Mouse (Mus musculus) embryo, embryonic 10 days (tissue): ENCODE results near the gene Zmynd10.
A peak's percentile ranks its signal among the peaks of the same experiment; 100 is the strongest.

Experiments used
- DNase-seq: peaks from one replicate; pipeline ENCODE4 v3.0.0-alpha.2; 2015; ENCODE audit warnings: low spot score

The Zmynd10 gene

DNA sequence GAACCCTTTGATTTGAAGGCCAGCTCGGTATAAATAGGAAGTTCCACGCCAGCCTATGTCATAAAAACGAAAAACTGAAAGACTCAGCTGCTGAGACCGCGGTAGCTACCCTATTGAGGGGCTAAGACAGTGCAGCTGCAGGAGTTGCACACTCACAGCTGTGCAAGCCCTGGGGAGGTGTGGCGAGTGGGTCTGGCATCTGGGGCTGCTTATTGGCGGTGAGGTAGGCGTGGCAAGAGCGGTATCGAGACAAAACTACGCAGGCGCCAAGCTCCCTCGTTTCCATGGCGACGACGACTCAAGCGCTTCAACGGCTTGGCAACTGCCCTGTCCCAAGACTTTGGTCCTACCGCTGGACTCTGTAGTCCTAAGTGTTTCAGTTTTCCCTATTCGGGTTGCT is at the start of gene Zmynd10:
Gene Zmynd10 (plus strand): TSS at position 273 of the 400 bp plus-strand sequence.
- peak; percentile 99 for DNase-seq

DNA sequence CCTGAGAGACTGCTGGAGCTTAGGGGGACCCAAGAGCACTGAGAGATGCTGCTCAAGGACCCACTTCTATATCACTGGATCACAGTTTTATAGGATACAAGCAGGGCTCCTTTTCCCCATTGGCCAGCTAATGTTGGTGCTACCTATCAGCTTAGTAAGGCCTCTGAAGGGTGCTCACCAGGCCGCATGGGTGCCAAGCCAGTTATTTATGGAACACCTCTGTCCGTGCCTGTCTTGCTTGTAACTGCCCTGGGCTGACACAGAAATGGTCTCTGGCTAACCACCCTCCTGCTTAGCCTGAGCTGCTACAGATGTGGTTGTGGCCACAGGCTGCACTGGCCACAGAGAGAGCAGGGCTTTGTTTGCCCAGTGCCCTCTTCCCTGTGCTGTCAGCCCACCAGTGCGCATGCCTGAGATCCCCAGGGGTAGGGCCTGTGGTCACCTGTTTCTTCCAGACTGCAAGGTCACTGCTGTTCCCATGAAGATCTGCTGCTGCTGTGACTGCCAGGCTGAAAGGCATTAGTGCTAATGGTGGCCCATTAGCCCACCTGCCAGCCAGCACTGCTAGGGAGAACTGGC is 46.3 kb upstream of the Zmynd10 start:
- no peak for DNase-seq

DNA sequence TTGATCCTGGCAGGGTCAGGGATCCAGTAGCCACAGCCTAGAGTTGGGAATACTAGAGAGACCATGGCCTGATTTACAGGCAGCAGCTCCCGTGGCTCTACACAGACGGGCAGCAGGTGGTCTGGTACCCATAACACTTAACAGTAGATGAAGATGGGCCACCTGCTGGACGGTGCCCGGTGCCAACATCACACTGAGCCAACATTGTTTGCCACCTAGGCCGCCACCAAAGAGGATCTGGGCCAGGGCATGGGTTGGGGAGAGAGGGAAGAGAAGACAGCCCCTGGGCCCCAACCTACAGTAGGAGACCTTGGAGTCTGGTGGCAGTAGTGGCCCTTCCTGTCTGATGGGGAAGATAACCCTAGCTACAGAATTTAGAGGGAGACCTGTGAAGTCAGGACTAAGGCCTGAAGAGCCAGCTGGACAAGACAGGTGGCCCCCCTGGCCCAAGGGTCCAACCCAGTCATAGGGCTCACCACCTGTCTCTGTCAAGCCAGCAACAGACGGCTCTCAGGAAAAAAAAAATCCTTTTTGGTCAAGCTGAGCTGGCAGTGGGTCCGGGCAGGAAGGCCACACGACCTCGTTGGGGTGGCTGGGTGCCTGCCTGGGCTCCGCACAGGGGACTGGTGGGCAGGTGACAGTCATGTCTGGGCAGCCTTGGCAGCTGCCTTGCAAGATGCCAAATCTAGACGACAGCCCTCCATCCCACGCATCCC is 44.8 kb upstream of the Zmynd10 start:
- no peak for DNase-seq

DNA sequence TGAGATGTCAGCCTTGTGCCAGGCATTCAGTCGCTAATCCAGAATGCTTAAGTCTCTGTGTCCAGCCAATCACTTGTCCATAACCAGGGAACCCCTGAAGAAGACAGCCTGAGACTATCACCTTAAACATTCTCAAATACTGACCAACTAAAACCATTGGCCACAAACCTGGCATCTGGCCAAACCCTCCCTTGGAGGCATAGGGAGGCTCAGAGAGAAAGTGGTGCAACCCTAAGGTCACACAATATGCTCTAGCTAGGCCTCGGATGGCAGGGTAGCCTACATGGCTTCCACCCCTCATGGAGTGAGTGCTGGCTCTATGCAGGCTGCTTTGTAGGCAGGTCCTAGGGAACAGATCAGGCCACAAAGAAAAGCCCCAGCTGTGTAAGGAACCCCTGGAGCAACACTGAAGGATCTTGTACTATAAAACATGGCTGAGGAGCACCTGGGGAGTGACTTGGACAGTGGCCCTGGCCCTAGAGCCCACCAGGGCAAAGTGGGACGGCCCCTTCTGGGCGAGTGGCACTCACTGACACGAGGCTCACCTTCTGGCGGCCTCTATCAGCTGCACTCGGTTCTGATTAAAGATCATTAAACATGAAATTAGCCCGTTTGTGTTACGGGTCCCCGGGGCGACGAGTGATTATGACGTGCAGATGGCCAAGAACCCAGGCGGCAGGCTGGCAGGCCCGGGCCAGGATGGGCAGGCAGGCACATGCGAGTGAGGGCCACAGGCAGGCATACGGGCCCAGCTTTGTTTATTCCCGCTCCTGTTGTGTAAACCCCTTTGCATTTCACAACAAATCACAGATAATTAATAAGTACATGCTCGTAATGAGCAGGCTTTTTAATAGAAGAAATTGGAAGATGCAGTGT is 42.2 kb upstream of the Zmynd10 start:
- DNase-seq: no peak

DNA sequence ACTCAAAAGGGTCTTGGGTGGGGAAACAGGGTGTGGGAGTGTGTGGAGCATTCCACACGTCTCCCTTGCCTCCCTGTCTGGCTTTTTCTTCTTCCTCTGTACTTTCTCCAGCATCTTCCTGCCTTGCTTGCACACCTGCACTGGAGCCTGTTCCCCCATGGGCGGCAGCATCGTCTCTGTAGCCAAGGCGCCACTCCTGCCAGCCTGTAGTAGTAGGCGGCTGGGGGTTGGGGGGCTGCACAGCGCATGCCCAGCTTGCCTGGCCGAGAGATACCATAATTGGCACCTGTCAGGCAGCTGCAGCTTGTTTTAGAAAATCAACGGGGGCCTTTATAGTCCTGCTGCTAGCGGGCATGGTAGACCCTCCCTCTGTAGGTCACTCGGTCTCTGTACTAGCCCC is 38.8 kb upstream of the Zmynd10 start:
- no peak for DNase-seq

DNA sequence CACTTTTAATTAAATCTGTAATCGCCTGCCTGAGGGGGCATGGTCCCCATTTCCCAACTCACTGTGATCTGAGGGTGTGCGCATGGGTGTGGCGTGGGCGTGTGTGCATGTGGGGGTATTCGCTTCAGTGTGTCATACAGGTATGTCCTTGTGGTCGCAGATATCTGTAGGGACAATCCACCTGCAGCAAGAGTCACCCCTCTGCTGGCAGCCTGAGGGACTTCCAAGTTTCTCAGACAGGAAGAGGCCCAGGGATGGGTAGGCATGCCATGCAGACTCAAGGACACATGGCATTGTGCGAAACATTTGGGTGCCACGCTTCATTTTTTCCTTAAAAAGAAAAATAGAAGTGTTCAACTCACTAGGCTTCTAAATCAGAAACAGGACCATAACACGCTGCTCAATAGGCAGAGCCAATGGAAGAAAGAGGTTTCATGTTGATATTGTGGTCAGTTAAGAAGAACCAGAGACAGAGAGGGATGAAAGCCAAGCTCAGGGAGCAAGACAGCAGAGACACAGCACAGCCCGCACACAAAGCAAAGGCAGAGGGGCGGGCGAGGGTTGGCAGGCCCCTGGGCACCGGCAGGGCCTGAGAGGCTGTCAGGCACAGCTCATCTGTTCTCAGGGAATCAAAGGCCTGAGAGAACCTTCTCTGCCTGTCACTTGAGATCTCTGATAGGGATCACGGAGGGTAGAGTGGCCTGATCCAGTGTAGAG is 36.6 kb upstream of the Zmynd10 start:
- no peak for DNase-seq

DNA sequence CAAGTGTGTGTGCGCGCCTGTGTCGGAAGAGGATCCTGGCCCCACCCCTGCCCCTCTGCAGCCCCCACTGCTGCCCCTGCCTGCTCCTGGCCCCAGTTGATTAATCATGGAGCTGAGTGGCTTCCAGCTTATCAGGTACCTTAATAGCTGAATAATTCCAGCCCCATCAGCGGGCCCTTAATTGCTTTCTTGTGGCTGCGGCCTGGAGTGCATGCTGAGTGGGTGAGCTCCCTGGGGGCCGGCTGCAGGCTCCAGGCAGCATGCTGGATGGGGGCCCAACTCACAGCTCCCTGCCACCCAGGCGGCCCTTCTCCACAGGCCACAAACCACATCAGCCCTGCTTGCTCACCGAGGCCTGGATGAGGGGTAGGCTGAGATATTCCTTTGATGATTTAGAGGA is 35.7 kb upstream of the Zmynd10 start:
- no peak for DNase-seq

DNA sequence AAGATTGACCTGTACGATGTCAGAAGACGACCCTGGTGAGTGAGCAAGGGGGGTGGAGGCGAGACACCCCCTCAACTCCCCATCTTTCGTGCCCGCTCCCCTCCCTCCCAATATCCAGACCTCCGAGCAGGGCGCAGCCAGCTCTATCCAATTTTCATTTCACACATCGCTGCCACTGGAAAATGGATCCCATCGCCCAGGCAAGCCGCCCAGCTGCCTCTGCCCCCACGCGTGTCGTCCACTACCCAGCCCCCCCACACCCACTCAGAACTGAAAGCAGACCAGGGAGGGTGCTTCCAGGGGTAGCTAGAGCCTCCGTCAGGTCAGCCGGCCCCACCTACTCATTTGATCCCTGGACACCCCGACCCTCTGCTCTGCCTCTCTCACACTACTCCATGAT is 34.8 kb upstream of the Zmynd10 start:
- no peak for DNase-seq

DNA sequence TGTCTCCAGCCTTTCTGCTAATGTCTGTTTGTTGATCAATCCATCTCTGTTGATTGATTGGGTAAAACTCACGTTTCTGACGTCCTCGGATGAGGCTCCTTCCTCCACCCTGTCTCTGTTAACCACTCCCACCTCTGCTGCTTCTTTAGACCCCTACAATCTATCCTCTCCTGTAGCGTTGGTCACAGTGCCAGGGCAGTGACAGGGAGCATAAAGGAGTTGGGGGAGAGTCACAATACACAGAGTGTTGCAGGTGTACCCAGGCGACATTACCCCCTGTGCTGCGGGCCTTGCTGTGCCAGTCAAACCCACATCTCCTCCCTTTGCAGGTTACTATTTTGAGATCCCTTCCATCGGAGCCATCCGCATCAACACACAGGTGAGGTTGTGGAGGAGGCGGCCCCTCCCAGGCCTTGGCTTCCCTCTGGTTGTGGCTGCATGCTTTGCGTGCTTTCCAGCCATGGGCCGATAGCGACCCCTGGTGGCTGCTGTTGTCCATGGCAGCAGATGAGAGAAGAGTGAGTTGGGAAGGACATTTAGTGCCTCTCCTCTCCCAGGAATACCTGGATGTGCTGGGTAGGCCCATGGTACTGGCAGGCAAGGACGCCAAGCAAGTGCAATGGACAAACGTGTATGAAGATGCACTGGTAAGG is 32.7 kb upstream of the Zmynd10 start:
- DNase-seq: peak; percentile 84

DNA sequence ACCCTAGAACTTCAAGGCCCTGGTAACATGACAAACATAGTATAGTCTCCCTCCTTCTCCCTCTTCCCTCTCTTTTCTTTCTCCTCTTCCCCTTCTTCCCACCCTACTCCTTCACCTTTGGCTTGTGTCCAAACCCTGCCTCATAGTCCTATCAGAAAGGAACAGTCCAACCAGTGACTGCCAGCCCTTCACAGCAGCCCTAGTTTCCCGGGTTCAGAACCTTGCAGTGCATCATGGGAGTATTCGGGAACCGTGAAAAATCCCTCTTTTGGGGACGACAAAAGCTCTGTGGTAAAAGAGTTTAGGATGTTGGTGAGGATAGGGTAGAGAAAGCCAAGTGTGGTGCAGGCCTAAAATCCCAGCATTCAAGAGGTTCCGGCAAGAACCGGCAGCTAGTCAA is 26.8 kb upstream of the Zmynd10 start:
- no peak for DNase-seq

DNA sequence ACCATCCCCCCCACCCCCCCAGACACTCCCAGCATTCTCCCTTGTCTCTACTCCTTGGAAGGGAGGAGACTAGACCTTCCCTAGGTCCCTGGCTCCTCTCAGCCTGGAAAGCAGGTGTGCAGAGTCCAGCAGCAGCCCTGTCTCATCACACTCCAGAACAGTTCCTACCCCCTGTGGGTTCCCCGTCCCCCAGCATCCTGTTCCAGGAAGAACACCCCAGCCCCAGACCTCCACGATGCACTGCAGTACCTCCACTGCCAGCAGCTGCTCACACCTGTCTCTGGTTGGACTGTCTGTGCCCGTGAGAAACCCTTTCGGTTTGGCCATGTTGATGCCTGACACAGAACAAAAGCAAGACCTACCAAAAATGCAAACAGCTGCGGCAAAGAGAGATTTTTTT is 25.9 kb upstream of the Zmynd10 start:
- DNase-seq: no peak

DNA sequence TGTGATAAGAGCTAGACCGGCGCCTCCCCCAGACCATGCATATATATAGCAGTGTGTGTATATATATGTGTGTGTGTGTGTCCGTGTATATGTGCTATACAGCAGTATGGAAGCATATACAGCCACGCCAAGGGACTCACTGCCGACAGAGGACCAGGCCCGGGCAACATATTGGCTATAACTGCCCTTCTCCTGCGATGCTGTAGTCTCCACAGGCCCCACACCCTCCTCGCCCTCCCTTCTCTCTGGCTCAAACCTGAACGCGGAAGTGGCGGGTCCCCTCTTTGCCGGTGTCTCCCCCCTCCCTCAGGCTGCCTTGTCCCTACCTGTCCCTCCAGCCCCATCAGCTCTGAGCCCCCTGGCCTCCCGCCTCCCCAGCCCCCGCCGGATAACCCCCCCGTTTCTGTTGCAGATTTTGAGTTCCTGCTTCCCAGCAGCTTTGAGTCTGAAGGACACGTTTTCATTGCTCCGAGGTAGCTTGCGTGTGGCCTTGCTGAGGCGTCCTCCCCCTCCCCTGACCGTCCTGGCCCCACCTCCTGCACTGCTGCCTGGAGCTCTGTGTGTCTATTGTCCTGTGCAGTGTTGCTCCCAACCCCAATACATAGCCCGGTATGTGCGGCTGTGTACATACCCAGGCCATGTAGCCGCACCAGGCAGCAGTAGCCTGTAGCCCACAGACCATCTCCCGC is 25.2 kb upstream of the Zmynd10 start:
- peak; percentile 40 for DNase-seq

DNA sequence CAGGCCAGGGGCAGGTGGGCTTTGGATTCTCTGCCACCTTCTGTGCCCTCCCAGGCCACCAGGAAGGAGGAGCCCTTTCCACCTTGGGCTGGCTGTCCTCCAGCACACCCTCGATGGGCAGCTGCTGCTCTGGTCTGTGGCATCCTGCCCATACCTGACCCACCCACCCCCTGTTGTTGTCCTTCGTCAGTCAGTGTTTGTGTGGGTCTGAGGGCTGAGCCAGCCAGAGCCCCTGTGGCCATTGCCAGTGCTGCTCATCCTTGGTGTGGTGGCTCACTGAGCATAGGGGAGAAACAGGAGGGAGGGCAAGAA is 24.7 kb upstream of the Zmynd10 start:
- no peak for DNase-seq

DNA sequence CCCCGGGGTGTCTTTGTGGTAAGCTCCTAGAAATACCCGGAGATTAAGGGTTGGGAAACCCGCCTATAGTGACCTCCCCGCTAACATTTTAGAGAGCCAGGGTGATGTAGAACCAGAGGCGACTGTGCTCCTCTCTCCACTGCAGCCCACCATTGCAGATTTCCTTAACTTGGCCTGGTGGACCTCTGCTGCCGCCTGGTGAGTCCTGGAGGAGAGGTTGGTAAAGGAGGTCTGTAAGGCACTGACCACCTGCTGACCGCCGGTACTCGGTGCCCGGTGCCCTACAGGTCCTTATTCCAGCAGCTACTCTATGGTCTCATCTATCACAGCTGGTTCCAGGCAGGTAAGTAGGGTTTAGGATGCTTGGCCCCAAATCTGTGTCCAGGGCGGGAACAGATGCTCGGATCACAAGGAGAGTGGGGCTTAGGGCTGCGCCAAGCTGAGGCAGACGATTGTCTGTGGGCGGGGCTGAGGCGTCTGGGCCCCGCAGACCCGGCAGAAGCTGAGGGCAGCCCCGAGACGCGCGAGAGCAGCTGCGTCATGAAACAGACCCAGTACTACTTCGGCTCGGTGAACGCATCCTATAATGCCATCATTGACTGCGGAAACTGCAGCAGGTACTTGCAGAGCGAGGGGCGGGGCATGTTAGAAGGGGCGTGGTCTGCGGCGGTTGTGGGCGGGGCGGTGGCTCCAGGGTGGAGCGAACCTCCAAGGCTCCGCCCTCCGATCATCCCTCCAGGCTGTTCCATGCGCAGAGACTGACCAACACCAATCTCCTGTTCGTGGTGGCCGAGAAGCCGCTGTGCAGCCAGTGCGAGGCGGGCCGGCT is 20.7 kb upstream of the Zmynd10 start:
- DNase-seq: peak; percentile 87

DNA sequence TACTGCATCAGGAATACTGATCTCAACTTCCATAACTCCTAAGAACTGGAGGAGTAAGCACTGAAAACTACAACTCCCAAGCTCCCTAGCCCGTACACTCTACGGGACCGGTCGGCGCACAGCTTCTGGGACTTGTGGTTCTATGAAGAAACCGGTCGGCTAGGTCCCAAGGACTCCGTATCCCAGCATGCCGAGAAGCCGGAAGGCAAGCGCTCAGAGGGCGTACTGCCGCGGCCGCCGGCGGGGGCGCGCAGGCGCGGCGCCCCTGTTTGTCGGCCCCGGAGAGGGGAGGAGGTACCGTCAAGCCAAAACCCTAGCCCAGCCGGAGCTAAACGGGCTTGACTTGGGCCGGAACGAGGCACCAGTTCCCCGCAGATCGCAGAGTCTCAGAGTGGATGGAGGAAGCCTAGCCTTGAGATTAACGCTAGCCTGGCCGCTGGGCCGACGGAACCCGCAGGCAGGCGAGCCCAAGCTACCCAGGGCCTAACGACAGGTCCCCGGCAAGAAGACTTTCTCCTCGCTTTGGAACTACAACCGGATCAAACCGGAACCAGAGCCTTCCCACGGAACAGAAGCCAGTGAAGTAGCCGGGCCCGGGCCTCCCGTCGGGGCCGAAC is 13.2 kb upstream of the Zmynd10 start, which contains the start of gene Tmem115:
Gene Tmem115 (plus strand): TSS at position 155 of the 617 bp plus-strand sequence.
- DNase-seq: peak; percentile 98

DNA sequence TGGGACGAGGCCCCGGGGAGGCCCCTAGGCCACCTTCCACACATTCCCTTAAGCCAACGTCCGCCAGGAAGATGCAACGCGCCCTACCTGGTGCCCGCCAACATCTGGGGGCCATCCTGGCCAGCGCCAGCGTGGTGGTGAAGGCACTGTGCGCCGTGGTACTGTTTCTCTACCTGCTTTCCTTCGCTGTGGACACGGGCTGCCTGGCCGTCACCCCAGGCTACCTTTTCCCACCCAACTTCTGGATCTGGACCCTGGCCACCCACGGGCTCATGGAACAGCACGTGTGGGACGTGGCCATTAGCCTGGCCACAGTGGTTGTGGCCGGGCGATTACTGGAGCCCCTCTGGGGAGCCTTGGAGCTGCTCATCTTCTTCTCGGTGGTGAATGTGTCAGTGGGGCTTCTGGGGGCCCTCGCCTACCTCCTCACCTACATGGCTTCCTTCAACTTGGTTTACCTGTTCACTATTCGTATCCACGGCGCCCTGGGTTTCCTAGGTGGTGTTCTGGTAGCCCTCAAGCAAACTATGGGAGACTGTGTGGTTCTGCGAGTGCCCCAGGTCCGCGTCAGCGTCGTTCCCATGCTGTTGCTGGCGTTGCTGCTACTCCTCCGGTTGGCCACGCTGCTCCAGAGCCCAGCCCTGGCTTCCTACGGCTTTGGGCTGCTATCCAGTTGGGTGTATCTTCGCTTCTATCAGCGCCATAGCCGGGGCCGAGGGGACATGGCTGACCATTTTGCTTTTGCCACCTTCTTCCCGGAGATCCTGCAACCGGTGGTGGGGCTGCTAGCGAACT is 12.5 kb upstream of the Zmynd10 start:
- DNase-seq: no peak

DNA sequence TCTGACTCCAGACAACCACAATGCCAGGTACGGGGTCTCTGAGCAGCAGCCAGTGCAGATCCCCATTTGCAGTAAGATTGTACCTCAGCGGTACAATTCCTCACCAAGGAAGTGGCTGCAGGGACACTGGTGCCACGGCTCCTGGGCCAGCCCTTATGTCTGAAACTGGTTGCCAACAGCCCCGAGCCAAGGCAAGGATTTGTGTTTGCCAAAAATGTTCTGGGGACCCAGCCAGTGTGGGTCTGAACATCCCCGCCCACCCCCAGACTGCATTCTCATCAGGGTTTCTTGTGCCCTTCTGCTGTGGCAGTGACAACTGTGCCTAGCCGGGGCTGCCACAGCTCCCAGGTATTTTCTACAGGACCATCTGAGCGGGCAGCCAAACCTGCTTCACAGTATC is 8.9 kb upstream of the Zmynd10 start:
- no peak for DNase-seq

DNA sequence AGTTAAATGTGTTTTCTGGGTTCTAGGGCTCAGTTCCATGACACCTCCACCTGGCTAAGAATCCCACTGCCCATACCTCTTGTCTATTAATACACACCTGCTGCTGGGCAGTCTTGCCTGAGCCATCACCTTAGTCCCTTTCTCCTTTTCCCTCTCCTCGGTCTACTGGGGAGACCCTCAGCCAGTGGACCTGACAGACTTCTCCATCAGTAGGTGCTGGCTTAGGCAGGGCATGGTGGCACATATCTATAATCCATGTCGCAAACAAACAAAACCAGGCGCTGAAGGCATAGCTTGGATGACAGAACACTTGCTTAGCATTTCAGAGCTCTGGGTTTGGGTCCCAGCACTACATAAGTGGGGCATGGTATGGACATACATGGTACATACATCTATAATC is 8.4 kb upstream of the Zmynd10 start:
- no peak for DNase-seq

DNA sequence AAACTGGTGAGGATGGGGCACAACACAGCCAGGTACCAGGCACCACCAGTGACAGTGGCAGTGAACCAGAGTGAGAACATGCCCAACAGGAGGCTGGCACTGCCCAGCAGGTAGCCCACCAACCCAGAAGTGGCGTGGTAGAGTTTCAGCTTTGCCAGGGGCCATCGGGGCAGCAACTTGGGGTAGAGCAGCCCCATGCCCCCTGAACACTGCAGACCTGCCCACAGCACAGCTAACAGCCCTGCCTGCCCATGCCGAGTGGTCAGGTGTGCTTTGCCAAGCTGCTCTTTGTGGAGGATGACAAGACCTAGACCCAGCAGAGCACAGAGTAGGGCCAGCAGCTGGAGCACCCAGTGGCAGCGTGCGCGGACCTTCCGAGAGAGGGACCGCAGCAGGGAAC is 7.2 kb upstream of the Zmynd10 start:
- no peak for DNase-seq
